Comparison of ENCODE assay signal across 15 mouse cellular contexts in genomic region chr7:19691434-19691833, GRCm38 (mm10). TPM values are rescaled to one million over a fixed set of nuclear protein-coding genes. Genes with fewer than 3 reads are reported as not detected.
DNase-seq lines count a peak whose midpoint lies in the region; ATAC-seq and TF ChIP-seq lines count a peak whose summit lies in the region.
"Had no signal": no experiment of that assay in that cellular context is flagged by ENCODE, and none has a peak within 500 bp of the region (broad histone marks: within the 10 kb centered on the region; RNA-seq: fewer than 3 reads in every experiment).

No protein-coding gene starts in this region.

- peaks cover 5% of the 10 kb centered on the region for H3K4me1 ChIP-seq in kidney, postnatal 0 days (replicated peaks; ENCODE audit: insufficient read depth, low read length)
- H3K4me1 ChIP-seq in liver, embryonic 15.5 days (replicated peaks) = peaks cover 59% of the 10 kb centered on the region

- no peaks in the 10 kb centered on the region for H3K36me3 ChIP-seq in kidney, postnatal 0 days (ENCODE audit: insufficient read depth, low read length)
- H3K36me3 ChIP-seq in liver, embryonic 15.5 days (replicated peaks) = peaks cover 5% of the 10 kb centered on the region; the same call in 1 of the 2 replicates

- no peak for TF ChIP-seq CTCF in kidney, postnatal 0 days (IDR thresholded peaks at IDR 0.05; ENCODE audit: low read depth)

- DNase-seq in kidney, postnatal 0 days (ENCODE audit: low spot score) = no peak
- no peak for DNase-seq in kidney, postnatal 10 days
- DNase-seq in ES-CJ7 (ENCODE audit: low read depth, low spot score) (peak; percentile 56), R1 (ENCODE audit: low read depth, low spot score) (peak; percentile 71)
- no peak for DNase-seq in thymus, adult 18-20 months
- DNase-seq: cerebellum, adult 9-11 months; right cerebral cortex, postnatal 25 days had no signal

- 0 out of 2 replicates have a peak overlapping the region, but pooled peaks have one; percentile 36 for H3K27ac ChIP-seq in kidney, postnatal 0 days
- peak overlapping the region; percentile 83 for H3K27ac ChIP-seq in liver, embryonic 15.5 days (replicated peaks)
- H3K27ac ChIP-seq: embryonic facial prominence, embryonic 13.5 days had no signal

- no peaks in the 10 kb centered on the region for H3K9me3 ChIP-seq in kidney, postnatal 0 days (replicated peaks; ENCODE audit: low read length)
- H3K9me3 ChIP-seq in liver, embryonic 15.5 days (replicated peaks) = no peaks in the 10 kb centered on the region

- H3K4me3 ChIP-seq in kidney, postnatal 0 days (replicated peaks; ENCODE audit: low read depth, low read length) = no peak overlapping the region
- H3K4me3 ChIP-seq in liver, embryonic 15.5 days (replicated peaks) = peak overlapping the region; percentile 38
- H3K4me3 ChIP-seq: embryonic facial prominence, embryonic 13.5 days had no signal

- H3K27me3 ChIP-seq in kidney, postnatal 0 days (ENCODE audit: insufficient read depth, low read length) = no peaks in the 10 kb centered on the region
- H3K27me3 ChIP-seq in liver, embryonic 15.5 days = no peaks in the 10 kb centered on the region
- H3K27me3 ChIP-seq: embryonic facial prominence, embryonic 13.5 days had no signal

- no peak for ATAC-seq in kidney, postnatal 0 days (replicated peaks; ENCODE audit: low FRiP score, low read depth)
- no peak for ATAC-seq in liver, embryonic 15.5 days (ENCODE audit: insufficient read depth)
- no peak for ATAC-seq in erythroid progenitor cell, adult 5-6 weeks (replicated peaks; ENCODE audit: low FRiP score, poor library complexity, severe bottlenecking)

- no peak overlapping the region for H3K9ac ChIP-seq in kidney, postnatal 0 days (ENCODE audit: low read depth, low read length)
- H3K9ac ChIP-seq in liver, embryonic 15.5 days = no peak overlapping the region
- H3K9ac ChIP-seq: embryonic facial prominence, embryonic 13.5 days had no signal

- WGBS in kidney, postnatal 0 days = 69% methylated on average over 6 of the region's 6 CpGs
- 70% methylated on average over 6 of the region's 6 CpGs for WGBS in liver, embryonic 15.5 days (ENCODE audit: insufficient replicate concordance)

- H3K4me2 ChIP-seq in kidney, postnatal 0 days (ENCODE audit: low read length) = no peak overlapping the region
- H3K4me2 ChIP-seq in liver, embryonic 15.5 days = peak overlapping the region; percentile 50
- H3K4me2 ChIP-seq: embryonic facial prominence, embryonic 13.5 days had no signal

RNA-seq across cellular contexts. Expression of gene Apoc1, which starts 1.0 kb away (rescaled TPM):
- 37.1 and 48.4 TPM in 2 replicates for polyA plus RNA-seq in kidney, postnatal 0 days (2015; fragmentation: Nextera tagmentation; extraction: Ambion mirVana)
- 609 and 611 TPM in 2 replicates for polyA plus RNA-seq in liver, embryonic 15.5 days (2015; fragmentation: Nextera tagmentation; extraction: Ambion mirVana)
- 28.1 TPM in 1 of 2 replicates, not detected in the other for total RNA-seq in erythroid progenitor cell, adult 5-6 weeks (2015; ENCODE audit: low replicate concordance)
- not detected in 2 replicates for total RNA-seq in erythroid progenitor cell, adult 5-6 weeks (2017; ENCODE audit: low replicate concordance)

RNA-seq across cellular contexts. Expression of gene Apoe, which starts 7.6 kb away (rescaled TPM):
- polyA plus RNA-seq in kidney, postnatal 0 days (2015; fragmentation: Nextera tagmentation; extraction: Ambion mirVana) = 511 and 585 TPM in 2 replicates
- 2,704 and 3,478 TPM in 2 replicates for polyA plus RNA-seq in liver, embryonic 15.5 days (2015; fragmentation: Nextera tagmentation; extraction: Ambion mirVana)
- 49.9 and 66.0 TPM in 2 replicates for total RNA-seq in erythroid progenitor cell, adult 5-6 weeks (2015; ENCODE audit: low replicate concordance)
- 260 and 282 TPM in 2 replicates for total RNA-seq in erythroid progenitor cell, adult 5-6 weeks (2017; ENCODE audit: low replicate concordance)

RNA-seq across cellular contexts. Expression of gene Apoc4, which starts 10.2 kb away (rescaled TPM):
- polyA plus RNA-seq in kidney, postnatal 0 days (2015; fragmentation: Nextera tagmentation; extraction: Ambion mirVana) = 0.26 and 0.60 TPM in 2 replicates
- polyA plus RNA-seq in liver, embryonic 15.5 days (2015; fragmentation: Nextera tagmentation; extraction: Ambion mirVana) = 273 and 372 TPM in 2 replicates
- not detected in 2 replicates for total RNA-seq in erythroid progenitor cell, adult 5-6 weeks (2015; ENCODE audit: low replicate concordance)
- total RNA-seq in erythroid progenitor cell, adult 5-6 weeks (2017; ENCODE audit: low replicate concordance) = not detected in 2 replicates
- total RNA-seq: megakaryocyte progenitor cell, adult 5-6 weeks had no signal
- polyA plus RNA-seq: brain, embryonic 14.5 days; embryonic facial prominence, embryonic 13.5 days; hindbrain, embryonic 11.5 days; testis, adult 2 months had no signal

RNA-seq across cellular contexts. Expression of gene Gm44805, which starts 10.2 kb away (rescaled TPM):
- polyA plus RNA-seq in kidney, postnatal 0 days (2015; fragmentation: Nextera tagmentation; extraction: Ambion mirVana) = 0.79 TPM in 1 of 2 replicates, not detected in the other
- 22.2 and 29.1 TPM in 2 replicates for polyA plus RNA-seq in liver, embryonic 15.5 days (2015; fragmentation: Nextera tagmentation; extraction: Ambion mirVana)
- not detected in 2 replicates for total RNA-seq in erythroid progenitor cell, adult 5-6 weeks (2015; ENCODE audit: low replicate concordance)
- not detected in 2 replicates for total RNA-seq in erythroid progenitor cell, adult 5-6 weeks (2017; ENCODE audit: low replicate concordance)
- total RNA-seq: megakaryocyte progenitor cell, adult 5-6 weeks had no signal
- polyA plus RNA-seq: brain, embryonic 14.5 days; embryonic facial prominence, embryonic 13.5 days; gonadal fat pad, adult 2 months; hindbrain, embryonic 11.5 days; testis, adult 2 months had no signal

RNA-seq across cellular contexts. Expression of gene Apoc2, which starts 13.7 kb away (rescaled TPM):
- polyA plus RNA-seq in kidney, postnatal 0 days (2015; fragmentation: Nextera tagmentation; extraction: Ambion mirVana) = 1.8 and 2.4 TPM in 2 replicates
- polyA plus RNA-seq in liver, embryonic 15.5 days (2015; fragmentation: Nextera tagmentation; extraction: Ambion mirVana) = 1,160 and 1,332 TPM in 2 replicates
- total RNA-seq in erythroid progenitor cell, adult 5-6 weeks (2015; ENCODE audit: low replicate concordance) = 8.0 and 22.7 TPM in 2 replicates
- total RNA-seq in erythroid progenitor cell, adult 5-6 weeks (2017; ENCODE audit: low replicate concordance) = not detected in 2 replicates
- polyA plus RNA-seq: embryonic facial prominence, embryonic 13.5 days; hindbrain, embryonic 11.5 days had no signal

Comparison
In these comparisons a context has a peak if more than half of its experiments do, and no peak if none do; other contexts are left out.
1. DNase-seq: peak in ES-CJ7 (single experiment) and R1 (single experiment); none in kidney, postnatal 0 days (single experiment), kidney, postnatal 10 days (single experiment) and thymus, adult 18-20 months (0 of 2).
2. RNA of gene Apoc1, which starts 1.0 kb away (polyA plus RNA-seq): 609 to 611 TPM in liver, embryonic 15.5 days; 37.1 to 48.4 TPM in kidney, postnatal 0 days; every median in the first group is over 10 times any median in the second.
3. RNA of gene Apoc4, which starts 10.2 kb away (polyA plus RNA-seq): 273 to 372 TPM in liver, embryonic 15.5 days; 0.26 to 0.60 TPM in kidney, postnatal 0 days; every median in the first group is over 100 times any median in the second.